Mouse (Mus musculus) spleen, postnatal 4 days (tissue): Measurements from ENCODE around the gene Mgmt.

ENCODE experiments used
- DNase-seq, 2 experiments: peaks; one replicate each; pipeline ENCODE4 v3.0.0; 2022; ENCODE audit warnings: low spot score in 2 of 2

Gene Mgmt

DNA sequence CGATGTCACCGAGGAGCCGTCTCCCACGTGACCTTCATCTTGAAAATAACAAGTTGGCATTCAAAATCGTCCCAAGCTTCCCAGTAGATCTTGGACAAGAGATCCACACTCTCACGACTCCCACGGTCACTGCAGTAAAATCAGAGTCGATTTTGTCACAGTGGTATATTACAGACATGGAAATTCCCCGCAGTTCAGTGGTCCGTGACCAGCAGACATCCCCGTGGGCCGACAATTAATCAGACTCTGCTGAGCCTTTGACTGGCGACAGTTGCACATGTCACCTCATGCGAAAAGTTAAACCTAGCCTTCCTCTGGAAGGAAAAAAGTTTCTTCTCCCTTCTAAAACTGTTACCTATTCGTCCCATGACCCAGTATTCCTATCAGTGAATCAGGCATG, 106.8 kb downstream of the Mgmt start:
- DNase-seq = no peak

DNA sequence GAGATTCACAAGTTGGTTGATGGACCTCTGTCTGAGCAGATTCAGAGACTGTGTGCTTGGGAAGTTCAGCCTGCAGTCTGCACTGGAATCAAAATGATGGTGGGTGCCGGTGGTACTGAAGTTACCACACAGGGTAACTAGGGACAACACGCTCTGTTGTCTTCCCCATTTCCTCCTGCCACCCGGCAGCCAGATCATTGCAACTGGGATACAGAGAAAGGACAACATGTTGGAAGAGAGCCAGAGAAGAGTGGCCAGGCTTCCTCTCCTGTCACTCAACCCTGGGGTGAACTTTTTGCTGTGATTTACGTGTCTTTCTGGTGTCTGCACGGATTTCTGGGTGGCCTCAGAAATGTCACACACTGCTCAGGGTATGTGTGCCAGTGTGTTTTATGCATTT, 107.4 kb downstream of the Mgmt start:
- DNase-seq = no peak

DNA sequence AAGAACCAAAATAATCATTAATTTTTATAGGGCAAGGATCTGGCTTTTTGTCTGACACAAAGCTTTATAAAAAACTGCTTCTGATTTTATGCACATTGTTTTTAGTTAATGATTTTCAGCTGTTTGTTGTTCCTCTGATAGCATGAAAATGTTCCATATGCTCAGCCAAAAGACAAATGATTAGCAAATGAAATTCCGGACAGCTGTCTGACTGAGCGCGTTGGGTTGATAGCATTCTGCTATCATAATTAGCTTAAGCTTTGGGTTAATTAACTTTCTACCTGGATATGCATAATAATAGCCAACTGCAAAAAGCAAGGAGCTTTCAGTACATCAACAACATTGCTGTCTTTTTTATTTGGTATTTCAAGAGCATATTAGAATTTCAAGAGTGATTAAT, 108.0 kb downstream of the Mgmt start:
- DNase-seq = no peak

DNA sequence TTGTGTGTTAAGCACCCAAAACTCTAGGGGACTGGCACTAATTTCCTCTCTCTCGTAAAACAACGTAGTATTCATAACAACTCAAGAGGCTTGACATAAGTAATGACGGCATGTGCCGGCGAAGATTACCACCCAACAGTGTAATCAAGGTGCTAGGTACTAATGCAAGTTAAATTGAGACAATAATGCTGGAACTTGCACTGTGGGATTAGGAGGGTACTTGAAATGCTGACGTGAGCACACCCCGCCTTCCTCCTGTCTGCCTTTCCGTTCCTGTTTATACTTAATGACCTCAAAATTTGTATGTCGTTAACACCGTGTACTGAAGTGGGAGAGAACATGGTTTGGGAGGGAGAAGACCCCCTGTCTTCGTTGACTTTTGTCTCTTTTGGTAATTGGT, 110.9 kb downstream of the Mgmt start:
- DNase-seq = no peak

DNA sequence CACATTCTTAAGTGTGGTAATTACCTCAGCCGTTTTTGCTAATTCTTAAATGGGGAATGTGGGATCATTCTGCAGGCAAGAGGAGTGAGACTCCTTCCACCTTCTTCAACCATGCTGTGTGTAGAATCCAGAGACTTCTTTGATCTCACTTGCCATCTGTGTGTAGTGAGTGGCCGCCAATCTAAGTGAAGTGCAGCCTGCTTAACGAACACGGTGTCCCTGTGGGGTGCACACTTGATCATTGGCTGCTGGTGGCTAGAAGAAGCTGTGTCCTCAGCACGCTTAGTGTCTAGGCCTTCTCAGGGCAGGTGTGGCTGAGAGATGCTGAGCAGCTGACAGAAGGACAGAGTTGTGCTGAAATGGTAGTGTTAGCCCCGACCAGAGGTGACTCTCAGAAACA, 113.9 kb downstream of the Mgmt start:
- no peak for DNase-seq

DNA sequence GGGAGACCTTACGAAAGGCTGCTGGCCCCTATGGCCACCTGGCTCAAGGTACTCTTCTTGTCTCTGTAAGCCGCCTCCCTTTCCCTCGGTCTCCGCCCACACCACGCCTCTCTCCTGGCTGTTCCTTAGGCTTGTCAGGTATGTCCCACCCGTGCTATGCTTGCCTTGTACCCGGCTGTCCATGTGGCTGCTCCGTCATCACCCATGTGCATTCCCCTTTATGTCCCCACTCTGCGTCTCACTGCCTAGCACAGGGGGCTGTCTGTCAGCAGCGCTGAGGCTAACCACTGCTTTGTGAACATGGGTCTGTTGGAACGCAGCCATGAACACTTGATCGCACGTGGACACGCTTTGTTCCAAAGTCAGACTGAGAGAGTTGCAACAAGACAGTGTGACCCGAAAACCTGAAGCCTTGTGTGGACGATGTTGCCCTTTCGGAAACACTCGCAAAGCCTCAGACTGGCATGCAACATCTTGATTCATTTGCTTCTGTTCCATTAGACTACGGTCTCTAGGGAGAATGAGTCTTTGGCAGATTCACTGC, 115.4 kb downstream of the Mgmt start:
- DNase-seq = no peak

DNA sequence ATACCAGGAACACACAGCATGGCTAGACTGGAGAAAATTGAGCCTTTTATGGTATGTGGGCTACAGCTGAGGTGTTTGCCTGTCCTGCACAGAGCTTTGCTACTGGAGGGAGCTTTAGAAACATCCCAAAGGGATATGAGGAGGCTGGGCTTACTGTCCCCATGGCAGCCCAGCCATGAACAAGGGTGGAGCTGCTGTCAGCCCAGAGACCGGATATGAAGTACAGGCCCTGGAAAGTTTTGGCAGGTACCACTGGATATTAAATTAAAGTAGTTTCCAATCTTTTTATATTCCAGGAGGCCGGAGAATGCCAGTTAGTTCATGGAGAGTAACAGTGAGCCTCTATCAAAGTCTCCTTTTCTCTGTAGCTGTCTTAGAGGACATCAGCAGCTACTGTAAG, 116.0 kb downstream of the Mgmt start:
- DNase-seq = no peak

DNA sequence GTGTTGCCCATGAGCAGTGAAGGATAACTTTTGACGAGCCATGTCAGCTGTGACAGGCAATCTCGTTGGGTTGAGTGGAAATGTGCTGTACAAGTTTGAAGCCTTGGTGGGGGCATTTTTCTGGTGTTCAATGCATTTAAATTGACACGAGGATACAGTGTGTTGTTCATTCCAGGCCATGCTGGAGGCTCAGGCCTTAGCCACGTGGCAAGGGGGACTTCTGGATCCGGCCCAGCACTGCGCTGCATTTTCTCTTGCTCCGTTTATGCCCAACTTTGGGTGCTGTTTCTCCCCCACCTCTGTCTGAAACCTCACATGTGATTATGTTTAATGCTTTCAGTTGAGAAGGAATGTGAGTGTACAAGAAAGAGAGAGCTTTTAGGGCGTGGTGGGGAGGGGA, 118.3 kb downstream of the Mgmt start:
- DNase-seq = no peak

DNA sequence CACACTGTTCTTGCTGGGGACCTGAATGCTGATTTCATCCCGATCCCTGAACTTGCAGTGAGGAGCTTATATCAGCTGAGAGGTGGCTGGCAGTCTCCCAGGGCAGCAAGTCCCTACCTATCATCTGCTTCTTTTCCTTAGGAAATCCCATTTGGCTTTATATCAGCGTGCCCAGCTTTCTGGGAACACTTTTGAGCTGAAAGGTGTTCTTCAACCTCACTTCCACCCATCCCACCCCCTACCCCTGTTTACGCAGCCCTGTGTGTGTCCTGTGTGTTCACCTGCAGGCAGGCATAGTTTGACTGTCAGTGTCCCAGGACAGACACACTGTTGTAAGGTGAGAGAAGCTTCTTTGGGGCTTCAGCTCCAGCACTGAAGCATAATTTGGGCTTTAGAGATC, 119.0 kb downstream of the Mgmt start:
- DNase-seq = no peak

DNA sequence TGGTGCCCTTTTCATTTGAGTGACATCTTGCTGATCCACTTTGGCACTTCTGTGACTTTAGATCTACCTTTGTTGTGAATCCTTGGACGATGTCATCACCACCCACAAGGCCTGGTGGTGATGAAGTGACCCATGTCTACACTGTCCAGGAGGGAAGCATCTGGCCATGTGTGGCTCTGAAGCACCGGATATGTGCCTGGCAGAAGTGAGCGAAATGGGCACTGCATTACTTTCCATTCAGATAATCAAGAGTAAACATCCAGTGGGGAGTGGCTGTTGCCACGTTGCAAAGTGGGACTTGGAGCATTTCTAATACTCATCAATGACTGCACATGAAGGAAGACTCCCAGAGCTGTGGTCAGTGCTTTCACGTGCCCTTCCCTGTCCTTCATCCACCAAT, 124.2 kb downstream of the Mgmt start:
- no peak for DNase-seq

DNA sequence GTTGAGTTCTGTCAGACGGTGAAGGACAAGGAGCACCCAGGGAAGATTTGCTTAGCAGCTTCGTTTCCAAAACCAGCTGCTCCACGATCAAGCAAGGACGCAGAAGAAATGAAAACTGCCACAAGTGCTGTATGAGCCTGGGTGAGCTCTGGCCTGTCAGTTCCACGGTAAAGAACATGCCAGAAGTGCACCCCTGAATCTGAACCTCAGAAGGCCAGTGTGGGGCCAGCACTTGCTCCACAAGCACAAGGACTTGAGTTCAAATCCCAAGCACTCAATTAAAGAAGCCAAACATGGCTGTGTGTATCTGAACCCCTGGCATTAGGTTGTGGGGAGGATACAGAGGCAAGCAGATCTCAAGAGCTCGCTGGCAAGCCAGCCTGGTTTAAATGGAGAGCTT, 125.8 kb downstream of the Mgmt start:
- no peak for DNase-seq

DNA sequence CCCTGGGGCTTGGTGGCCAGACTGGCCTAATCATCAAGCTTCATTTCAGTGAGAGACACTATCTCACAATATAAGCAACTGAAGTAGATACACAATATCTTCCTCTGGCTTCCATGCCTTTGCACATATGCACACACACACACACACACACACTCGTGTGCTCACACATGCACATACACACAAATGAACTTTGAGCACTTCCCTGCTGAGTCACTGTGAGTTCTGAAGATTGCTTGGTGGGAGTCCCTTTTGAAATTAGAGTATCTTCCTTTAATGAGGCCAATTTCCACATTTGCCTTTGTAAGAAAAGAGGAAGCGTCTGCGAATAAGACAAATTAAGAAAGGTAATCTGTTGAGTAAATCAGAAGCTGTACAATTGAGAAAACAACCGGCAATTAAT, 136.4 kb downstream of the Mgmt start:
- no peak for DNase-seq

DNA sequence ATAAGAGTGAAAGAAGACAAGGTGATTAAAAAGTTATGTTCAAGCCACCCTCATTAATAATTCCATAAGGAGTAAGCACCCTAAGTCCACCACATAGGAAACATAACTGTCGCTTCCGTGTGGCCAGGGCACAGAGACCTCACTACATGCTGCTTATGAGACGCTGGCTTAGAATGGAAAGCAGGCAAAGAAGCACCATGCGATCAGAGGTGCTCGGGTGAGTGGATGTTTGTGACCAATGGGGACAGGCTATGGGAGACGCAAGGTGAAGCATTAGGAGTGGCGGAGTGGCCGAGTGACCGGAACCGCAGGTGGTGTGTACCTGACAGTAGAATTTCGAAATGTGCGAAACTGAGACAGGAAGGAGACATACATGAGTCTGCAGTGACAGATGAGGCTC, 138.8 kb downstream of the Mgmt start:
- peak in 1 of 2 experiments; percentile 46 for DNase-seq

DNA sequence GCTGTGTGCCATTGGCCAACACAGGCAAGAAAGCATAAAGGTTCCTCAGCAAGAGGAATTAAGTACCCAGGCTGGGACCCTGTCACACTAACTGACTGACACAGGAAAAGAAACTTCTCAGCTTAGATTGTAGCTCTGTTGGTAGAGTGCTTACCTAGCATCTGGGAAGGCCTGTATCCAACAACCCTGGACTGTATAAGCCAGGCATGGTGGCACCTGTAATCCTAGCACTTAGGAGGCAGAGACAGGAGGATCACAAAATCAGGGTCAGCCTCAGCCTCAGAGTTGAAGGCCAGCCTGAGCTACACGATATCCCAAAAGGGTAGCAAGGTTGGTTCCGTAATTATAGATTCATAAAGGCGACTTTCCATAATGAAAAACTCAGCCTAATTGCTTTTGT, 140.6 kb downstream of the Mgmt start:
- DNase-seq = no peak

DNA sequence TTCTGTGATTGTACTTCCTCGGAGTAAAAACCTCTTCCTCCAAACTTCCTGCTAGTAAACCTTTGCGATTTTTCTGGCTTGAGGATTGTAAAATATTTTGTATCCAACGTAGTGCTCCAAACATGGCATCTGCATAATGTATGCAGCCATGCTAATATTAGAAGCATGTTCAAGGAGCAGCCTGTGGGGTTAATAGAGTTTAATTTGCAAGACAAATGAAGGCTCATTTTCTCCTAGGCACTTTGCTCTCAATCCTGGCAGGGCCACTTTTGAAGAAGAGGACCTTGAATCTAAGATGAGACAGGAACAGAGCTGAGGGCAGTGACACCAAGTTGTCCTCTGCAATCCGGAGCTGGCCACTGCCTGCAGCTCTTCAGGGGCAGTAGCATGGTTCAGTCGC, 141.5 kb downstream of the Mgmt start:
- DNase-seq = no peak

DNA sequence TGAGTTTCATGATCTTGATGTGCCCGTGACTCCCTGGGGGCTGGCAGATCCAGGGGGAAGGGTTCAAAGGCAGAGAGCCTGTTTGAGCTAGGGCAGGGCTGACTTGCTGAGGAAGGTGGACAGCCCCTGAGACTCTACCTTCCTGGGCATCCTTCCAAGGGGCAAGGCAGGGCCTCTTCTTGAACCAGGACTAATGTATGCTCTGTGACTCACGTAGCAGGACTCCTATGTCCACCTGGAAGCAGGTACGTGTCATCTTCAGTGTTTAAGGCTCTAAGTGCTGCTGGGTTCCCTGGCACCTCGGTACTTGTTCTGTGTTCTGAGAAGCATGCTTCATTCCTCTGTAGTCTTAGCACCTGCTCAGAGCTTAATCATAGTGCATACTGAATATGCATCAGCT, 143.1 kb downstream of the Mgmt start:
- no peak for DNase-seq

DNA sequence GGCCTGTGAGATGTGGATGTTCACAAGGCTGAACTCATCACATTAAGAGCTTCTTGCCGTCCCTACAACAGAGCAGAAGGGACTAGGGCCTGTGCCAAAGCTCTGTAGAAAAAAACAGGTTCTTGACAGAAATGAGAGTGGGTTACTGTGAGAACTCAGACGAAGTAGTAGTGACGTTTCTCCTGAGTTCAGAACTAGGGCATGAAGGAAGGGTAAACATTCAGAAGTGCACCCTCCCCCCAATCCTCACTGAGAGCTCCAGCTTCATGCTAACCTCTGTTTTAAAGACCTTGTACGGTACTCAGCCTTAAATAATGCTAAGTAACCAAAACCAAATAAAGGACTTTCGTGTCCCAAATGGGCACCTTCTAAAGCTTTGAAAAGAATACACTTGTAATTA, 143.5 kb downstream of the Mgmt start:
- no peak for DNase-seq

DNA sequence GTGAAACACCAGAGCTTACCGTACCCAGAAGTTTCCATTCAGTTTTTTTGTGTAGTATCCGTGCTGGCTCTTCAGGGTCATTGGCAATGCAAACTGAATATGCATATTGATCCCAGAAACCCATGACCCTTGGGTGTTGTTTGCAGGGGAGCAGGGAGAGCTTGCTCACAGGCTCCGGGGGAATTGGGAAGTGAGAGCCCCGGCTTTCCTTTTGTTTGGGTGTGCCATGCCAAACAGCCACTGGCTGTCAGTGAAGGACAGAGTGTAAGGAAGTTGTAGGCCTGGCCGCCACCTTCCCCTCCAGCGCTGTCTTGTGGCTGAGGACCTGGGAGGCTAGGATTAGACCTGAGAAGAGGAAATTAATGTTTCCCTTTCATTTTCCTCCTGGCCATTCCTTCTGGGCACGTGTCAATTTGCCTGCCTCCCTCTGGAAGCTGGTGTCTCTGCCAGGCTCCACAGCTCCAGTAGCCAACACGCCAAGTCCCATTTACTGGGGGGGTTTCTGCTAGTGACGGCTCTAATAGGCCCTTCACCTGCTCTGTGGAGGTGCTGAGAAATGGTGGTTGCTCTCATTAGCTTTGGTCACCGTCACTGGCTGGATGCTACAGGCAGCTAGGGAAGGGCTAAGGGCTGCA, 144.0 kb downstream of the Mgmt start:
- peak in 1 of 2 experiments; percentile 50 for DNase-seq

DNA sequence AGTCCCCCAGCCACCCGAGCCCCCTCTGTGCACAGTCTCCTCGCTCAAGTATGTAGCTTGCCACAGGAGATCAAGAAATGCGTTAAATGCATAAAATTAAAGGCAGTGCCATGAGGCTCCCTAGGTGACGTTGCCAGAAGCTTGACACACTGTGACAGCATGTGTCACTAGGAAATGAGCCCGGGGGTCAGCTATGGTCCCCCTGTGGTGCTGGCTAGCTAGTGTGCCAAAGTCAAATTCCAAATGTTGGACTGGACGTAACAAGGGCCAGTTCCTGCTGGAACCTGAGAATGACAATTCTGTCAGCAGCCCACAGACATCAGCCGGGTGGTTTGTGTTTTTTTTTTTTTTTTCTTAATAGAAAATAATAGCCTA, 144.5 kb downstream of the Mgmt start:
- no peak for DNase-seq

DNA sequence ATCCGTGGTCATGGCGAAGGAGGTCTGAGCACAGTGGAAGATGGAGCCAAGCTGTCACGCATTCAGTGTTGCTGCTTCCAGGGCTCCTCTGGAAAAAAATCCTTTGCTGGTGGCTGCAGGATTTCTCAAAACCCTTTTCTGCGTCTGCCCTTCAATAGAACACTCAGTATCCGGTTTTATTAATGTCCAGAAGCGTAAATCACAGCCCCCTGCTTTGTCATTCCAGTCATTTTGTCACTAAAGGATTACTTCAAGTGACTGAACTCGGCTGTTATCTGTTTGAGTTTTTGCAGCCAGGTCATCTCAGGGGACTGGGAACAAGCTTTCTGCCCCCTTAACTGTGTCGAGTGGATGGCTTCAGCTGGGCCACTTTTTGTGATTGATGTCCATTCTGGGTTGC, 146.2 kb downstream of the Mgmt start:
- no peak for DNase-seq

DNA sequence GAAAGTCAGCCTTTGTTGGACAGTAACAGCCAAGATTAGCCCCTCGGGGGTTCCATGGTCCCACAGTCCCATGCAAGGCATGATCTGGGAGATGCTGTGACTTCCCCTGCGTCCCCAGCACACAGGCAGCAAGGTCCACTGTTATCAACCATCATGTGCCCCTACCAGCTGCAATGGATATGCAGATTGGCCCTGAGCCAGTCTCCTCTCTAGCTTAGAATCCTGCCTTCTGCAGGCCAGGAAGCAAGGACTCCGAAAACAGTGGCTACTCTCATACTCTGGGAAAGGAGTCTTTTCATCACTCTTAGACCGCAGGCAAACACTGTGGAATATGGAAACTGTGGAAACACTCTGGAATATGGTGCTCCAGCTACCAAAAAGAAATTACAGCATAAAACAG, 152.5 kb downstream of the Mgmt start:
- DNase-seq = no peak

DNA sequence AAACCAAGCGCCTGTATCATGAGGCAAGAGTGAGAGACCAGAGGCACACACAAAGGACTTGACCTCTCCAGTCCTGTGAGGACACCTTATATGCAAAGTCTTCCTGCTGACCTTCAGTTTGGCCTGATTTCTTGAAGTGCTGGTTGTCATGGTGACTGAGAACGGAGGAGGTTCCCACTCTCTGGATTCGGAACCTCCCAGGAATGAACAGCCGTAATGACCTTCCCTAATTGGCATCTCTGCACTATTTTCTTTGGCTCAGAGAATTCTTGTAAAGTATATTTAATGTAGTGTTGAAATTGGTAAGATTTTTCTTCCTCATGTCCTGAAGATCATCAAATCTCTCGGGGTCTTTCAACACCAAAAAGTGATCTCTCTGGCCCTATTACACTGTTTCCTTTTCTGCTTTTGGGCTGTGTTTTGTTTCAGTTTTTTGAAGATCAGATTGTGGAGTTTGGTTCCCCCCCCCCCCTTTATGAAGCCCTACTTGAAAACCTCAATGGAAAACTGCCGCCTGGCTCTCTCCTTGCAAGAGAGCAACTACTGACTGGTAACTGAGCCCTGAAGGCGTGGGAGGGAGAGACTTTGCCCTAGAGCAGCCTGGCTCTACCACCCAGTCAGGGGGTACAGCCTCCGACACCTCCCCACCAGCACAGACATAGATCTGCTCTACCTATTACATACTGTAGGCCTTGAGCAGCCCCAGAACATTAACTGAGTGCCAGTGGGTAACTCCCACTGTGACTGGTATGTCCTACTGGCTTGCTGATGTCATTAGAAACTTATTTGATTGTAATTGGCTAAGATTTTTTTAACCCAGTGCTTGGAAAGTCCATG, 153.9 kb downstream of the Mgmt start:
- no peak for DNase-seq

DNA sequence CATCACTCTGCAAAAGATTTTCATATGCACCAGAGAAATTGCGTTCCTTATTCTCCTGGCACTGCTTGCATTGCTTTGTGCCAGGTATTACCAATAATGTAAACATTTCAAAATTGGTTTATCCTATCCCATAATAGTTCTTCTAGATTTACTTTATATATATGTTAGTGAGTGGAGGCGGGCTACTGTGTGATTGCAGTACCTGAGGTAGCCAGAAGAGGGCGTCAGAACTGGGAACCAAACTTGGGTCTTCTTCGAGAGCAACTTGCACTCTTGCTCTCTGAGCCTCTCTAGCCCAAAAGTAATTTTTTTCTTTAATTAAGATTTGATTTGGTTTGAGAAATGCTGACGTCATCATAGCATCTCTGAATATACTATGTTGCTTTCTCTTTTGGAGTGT, 159.9 kb downstream of the Mgmt start:
- no peak for DNase-seq
